Mouse (Mus musculus) C2C12 (cell line): Measurements from ENCODE around the gene Map3k4. TPM values are rescaled to one million over a fixed set of nuclear protein-coding genes. Genes with fewer than 3 reads are reported as not detected.
"Not testable (repeated sequence)": the region's sequence is repeated elsewhere in the genome, so short reads cannot be mapped to it uniquely, and the experiment has no call there.

ENCODE experiments used
- H3K27me3 ChIP-seq: one replicate; pipeline ENCODE4 v1.6.1; 2011; ENCODE audit not compliant: control insufficient read depth, insufficient read depth, insufficient read length
- H3K36me3 ChIP-seq: one replicate; pipeline ENCODE4 v1.6.1; 2011; ENCODE audit not compliant: control insufficient read depth, insufficient read depth
- H3K4me3 ChIP-seq: one replicate; pipeline ENCODE4 v1.5.1; 2011; ENCODE audit warnings: mild to moderate bottlenecking, control low read depth; ENCODE audit not compliant: poor library complexity, insufficient read depth, severe bottlenecking
- H3K79me2 ChIP-seq: one replicate; pipeline ENCODE4 v1.6.1; 2011; ENCODE audit not compliant: control insufficient read depth, insufficient read depth
- H3K79me3 ChIP-seq: one replicate; pipeline ENCODE4 v1.6.1; 2011; ENCODE audit warnings: low read depth, control low read depth
- H3ac ChIP-seq: one replicate; pipeline ENCODE3; 2011; ENCODE audit warnings: low read depth; ENCODE audit not compliant: control insufficient read depth, insufficient read length
- CEBPB ChIP-seq: IDR thresholded peaks from one replicate; pipeline ENCODE4 v1.6.1; 2011; ENCODE audit warnings: low read depth, mild to moderate bottlenecking, control low read depth, moderate library complexity
- CTCF ChIP-seq: IDR thresholded peaks from one replicate; pipeline ENCODE4 v1.5.1; 2011; ENCODE audit not compliant: control insufficient read depth, insufficient read depth, insufficient read length
- FOSL1 ChIP-seq: IDR thresholded peaks from one replicate; pipeline ENCODE4 v1.8.0; 2011; ENCODE audit warnings: mild to moderate bottlenecking, low read length; ENCODE audit not compliant: poor library complexity, insufficient read depth, severe bottlenecking
- MAX ChIP-seq: IDR thresholded peaks from one replicate; pipeline ENCODE4 v1.6.1; 2011; ENCODE audit warnings: mild to moderate bottlenecking, control low read depth
- MYOD1 ChIP-seq: IDR thresholded peaks from one replicate; pipeline ENCODE4 v1.6.1; 2011; ENCODE audit warnings: low read depth; ENCODE audit not compliant: control insufficient read depth, insufficient read length
- MYOG ChIP-seq: IDR thresholded peaks from one replicate; pipeline ENCODE4 v1.6.1; 2011; ENCODE audit not compliant: control insufficient read depth, insufficient read length; ENCODE audit errors: extremely low read depth
- USF1 ChIP-seq: IDR thresholded peaks from one replicate; pipeline ENCODE4 v1.6.1; 2011; ENCODE audit warnings: low read depth, mild to moderate bottlenecking, control low read depth, moderate library complexity
- polyA plus RNA-seq: library from polyadenylated mRNA; unstranded; fragments of >200 nt; fragmentation: generic; extraction: Trizol; gene quantifications from one replicate; pipeline ENCODE4 v1.2.1, GENCODE M21; 2012; ENCODE audit warnings: missing spikeins

The Map3k4 gene
- polyA plus RNA-seq, 1 experiment, result 20.9 TPM

- no peak for TF ChIP-seq CTCF
- no peak for TF ChIP-seq USF1
- TF ChIP-seq MAX, result no peak
- TF ChIP-seq MYOD1, result no peak
- TF ChIP-seq FOSL1, result no peak
- no peak for TF ChIP-seq MYOG
- no peak for TF ChIP-seq CEBPB
- Histone ChIP-seq H3K36me3 (no peaks in the 10 kb centered on the region), H3K79me2 (peaks cover 87% of the 10 kb centered on the region), H3K4me3 (no peak overlapping the region), H3K79me3 (peaks cover 32% of the 10 kb centered on the region), H3ac (no peak overlapping the region), H3K27me3 (no peaks in the 10 kb centered on the region)
These were observed 13.9 kb downstream of the Map3k4 start for GRCm38 (mm10) chr17:12304658-12305057.

- no peaks in the 10 kb centered on the region for H3K36me3 ChIP-seq
- TF ChIP-seq FOSL1, result no peak
- TF ChIP-seq USF1, result no peak
- TF ChIP-seq CEBPB, result no peak
- TF ChIP-seq MYOG, result no peak
- no peak for TF ChIP-seq MAX
- no peak for TF ChIP-seq MYOD1
- TF ChIP-seq CTCF, result no peak
- no peak overlapping the region for H3ac ChIP-seq
- no peaks in the 10 kb centered on the region for H3K27me3 ChIP-seq
- H3K79me2 ChIP-seq, result peaks cover 81% of the 10 kb centered on the region
- H3K4me3 ChIP-seq, result no peak overlapping the region
- peaks cover 35% of the 10 kb centered on the region for H3K79me3 ChIP-seq
These were observed 17.5 kb downstream of the Map3k4 start for GRCm38 (mm10) chr17:12300896-12301706.

- peaks cover 80% of the 10 kb centered on the region for H3K79me2 ChIP-seq
- no peak overlapping the region for H3ac ChIP-seq
- TF ChIP-seq MYOD1 (no peak), FOSL1 (no peak), USF1 (no peak), CEBPB (no peak), MAX (no peak), MYOG (no peak), CTCF (no peak)
- H3K27me3 ChIP-seq, result no peaks in the 10 kb centered on the region
- H3K4me3 ChIP-seq, result no peak overlapping the region
- no peaks in the 10 kb centered on the region for H3K36me3 ChIP-seq
- peaks cover 35% of the 10 kb centered on the region for H3K79me3 ChIP-seq
These were observed 18.4 kb downstream of the Map3k4 start for GRCm38 (mm10) chr17:12300127-12300675.

- Histone ChIP-seq H3K4me3 (no peak overlapping the region), H3ac (no peak overlapping the region), H3K36me3 (no peaks in the 10 kb centered on the region), H3K79me3 (peaks cover 35% of the 10 kb centered on the region), H3K27me3 (no peaks in the 10 kb centered on the region), H3K79me2 (peaks cover 83% of the 10 kb centered on the region)
- no peak for TF ChIP-seq USF1
- TF ChIP-seq MAX, result no peak
- no peak for TF ChIP-seq CEBPB
- no peak for TF ChIP-seq MYOG
- TF ChIP-seq MYOD1, result no peak
- TF ChIP-seq FOSL1, result no peak
- no peak for TF ChIP-seq CTCF
These were observed 19.2 kb downstream of the Map3k4 start for GRCm38 (mm10) chr17:12299371-12299770.

GRCm38 (mm10) chr17:12297978-12298377 lies 20.6 kb downstream of the Map3k4 start:
- no peak overlapping the region for H3K4me3 ChIP-seq
- peaks cover 33% of the 10 kb centered on the region for H3K79me3 ChIP-seq
- no peaks in the 10 kb centered on the region for H3K36me3 ChIP-seq
- H3K27me3 ChIP-seq, result no peaks in the 10 kb centered on the region
- H3K79me2 ChIP-seq, result peaks cover 86% of the 10 kb centered on the region
- TF ChIP-seq CTCF, result no peak
- TF ChIP-seq MYOG, result no peak
- no peak for TF ChIP-seq MYOD1
- no peak for TF ChIP-seq USF1
- TF ChIP-seq CEBPB, result no peak
- no peak for TF ChIP-seq MAX
- TF ChIP-seq FOSL1, result no peak
- H3ac ChIP-seq, result no peak overlapping the region

GRCm38 (mm10) chr17:12297292-12297691 lies 21.3 kb downstream of the Map3k4 start:
- no peaks in the 10 kb centered on the region for H3K36me3 ChIP-seq
- H3K79me2 ChIP-seq, result peaks cover 86% of the 10 kb centered on the region
- H3K79me3 ChIP-seq, result peaks cover 33% of the 10 kb centered on the region
- H3K27me3 ChIP-seq, result no peaks in the 10 kb centered on the region
- no peak overlapping the region for H3ac ChIP-seq
- TF ChIP-seq MAX, result no peak
- no peak for TF ChIP-seq CEBPB
- no peak for TF ChIP-seq FOSL1
- TF ChIP-seq MYOD1, result no peak
- no peak for TF ChIP-seq USF1
- TF ChIP-seq CTCF, result no peak
- no peak for TF ChIP-seq MYOG
- no peak overlapping the region for H3K4me3 ChIP-seq

GRCm38 (mm10) chr17:12295926-12296325 lies 22.7 kb downstream of the Map3k4 start:
- not testable (repeated sequence) for H3K36me3 ChIP-seq, H3K4me3 ChIP-seq, H3K27me3 ChIP-seq, H3ac ChIP-seq
- peaks cover 26% of the 10 kb centered on the region for H3K79me3 ChIP-seq
- H3K79me2 ChIP-seq, result peaks cover 84% of the 10 kb centered on the region
